Mouse (Mus musculus): ENCODE data around the gene Ano1. TPM values are rescaled to one million over a fixed set of nuclear protein-coding genes. Genes with fewer than 3 reads are reported as not detected.

Ano1 gene
- 11.7 and 13.0 TPM in 2 replicates for polyA plus RNA-seq (2015; fragmentation: Nextera tagmentation; extraction: Ambion mirVana)

GRCm38 (mm10) chr7:144751833-144752232, at the start of gene Ano1:
Gene Ano1 (minus strand): TSS chr7:144751974.
- H3K9me3 ChIP-seq: no peaks in the 10 kb centered on the region
- WGBS: 90% methylated on average over 9 of the region's 9 CpGs
- H3K27ac ChIP-seq: no peak within 1 kb of the TSS
- no peak for ATAC-seq (replicated peaks)
- no peaks in the 10 kb centered on the region for H3K27me3 ChIP-seq (replicated peaks)
- H3K4me2 ChIP-seq: no peak within 1 kb of the TSS
- no peaks in the 10 kb centered on the region for H3K36me3 ChIP-seq (replicated peaks)
- no peaks in the 10 kb centered on the region for H3K4me1 ChIP-seq
- no peak within 1 kb of the TSS for H3K4me3 ChIP-seq
- no peak within 1 kb of the TSS for H3K9ac ChIP-seq

- no peaks in the 10 kb centered on the region for H3K36me3 ChIP-seq (replicated peaks)
- H3K27ac ChIP-seq: no peak overlapping the region
- peaks cover 3% of the 10 kb centered on the region; the same call in 1 of the 2 replicates for H3K4me1 ChIP-seq
- 56% methylated on average over 1 of the region's 1 CpGs for WGBS
- ATAC-seq (replicated peaks): 0 out of 2 replicates have a peak, but pooled peaks have one; percentile 50
- no peaks in the 10 kb centered on the region for H3K9me3 ChIP-seq
- no peak overlapping the region for H3K4me2 ChIP-seq
- 0 out of 2 replicates have a peak, but pooled peaks cover 2% of the 10 kb centered on the region for H3K27me3 ChIP-seq (replicated peaks)
- H3K4me3 ChIP-seq: no peak overlapping the region
- no peak overlapping the region for H3K9ac ChIP-seq
Measured at GRCm38 (mm10) chr7:144798471-144798870, 46.7 kb upstream of the Ano1 start.

GRCm38 (mm10) chr7:144796986-144797735, 45.4 kb upstream of the Ano1 start:
- Histone ChIP-seq H3K27ac (no peak overlapping the region), H3K4me1 (peaks cover 3% of the 10 kb centered on the region; the same call in 1 of the 2 replicates), H3K36me3 (replicated peaks) (no peaks in the 10 kb centered on the region), H3K27me3 (replicated peaks) (no peaks in the 10 kb centered on the region), H3K9ac (no peak overlapping the region), H3K4me3 (no peak overlapping the region), H3K4me2 (no peak overlapping the region), H3K9me3 (no peaks in the 10 kb centered on the region)
- no peak for ATAC-seq (replicated peaks)
- WGBS: 48% methylated on average over 17 of the region's 17 CpGs

- no peaks in the 10 kb centered on the region for H3K27me3 ChIP-seq (replicated peaks)
- H3K27ac ChIP-seq: no peak overlapping the region
- 84% methylated on average over 9 of the region's 9 CpGs for WGBS
- no peak overlapping the region for H3K4me2 ChIP-seq
- no peak overlapping the region for H3K4me3 ChIP-seq
- H3K4me1 ChIP-seq: peaks cover 3% of the 10 kb centered on the region; the same call in 1 of the 2 replicates
- no peak for ATAC-seq (replicated peaks)
- no peak overlapping the region for H3K9ac ChIP-seq
- no peaks in the 10 kb centered on the region for H3K9me3 ChIP-seq
- H3K36me3 ChIP-seq (replicated peaks): no peaks in the 10 kb centered on the region
Measured at GRCm38 (mm10) chr7:144795976-144796474, 44.3 kb upstream of the Ano1 start.

GRCm38 (mm10) chr7:144793296-144793695, 41.5 kb upstream of the Ano1 start:
- Histone ChIP-seq H3K9ac (no peak overlapping the region), H3K36me3 (replicated peaks) (no peaks in the 10 kb centered on the region), H3K27me3 (replicated peaks) (no peaks in the 10 kb centered on the region), H3K4me1 (peaks cover 3% of the 10 kb centered on the region; the same call in 1 of the 2 replicates), H3K4me2 (no peak overlapping the region), H3K4me3 (no peak overlapping the region), H3K27ac (no peak overlapping the region), H3K9me3 (no peaks in the 10 kb centered on the region)
- WGBS: 87% methylated on average over 10 of the region's 10 CpGs
- no peak for ATAC-seq (replicated peaks)

GRCm38 (mm10) chr7:144791426-144791825, 39.7 kb upstream of the Ano1 start:
- 88% methylated on average over 7 of the region's 7 CpGs for WGBS
- no peak for ATAC-seq (replicated peaks)
- H3K9me3 ChIP-seq: no peaks in the 10 kb centered on the region

GRCm38 (mm10) chr7:144789601-144790556, 38.1 kb upstream of the Ano1 start:
- ATAC-seq (replicated peaks): no peak
- 46% methylated on average over 36 of the region's 36 CpGs for WGBS
- Histone ChIP-seq H3K9ac (no peak overlapping the region), H3K36me3 (replicated peaks) (no peaks in the 10 kb centered on the region), H3K9me3 (no peaks in the 10 kb centered on the region), H3K4me3 (peak overlapping the region; percentile 30), H3K27me3 (replicated peaks) (no peaks in the 10 kb centered on the region), H3K4me2 (peak overlapping the region; percentile 42), H3K4me1 (no peaks in the 10 kb centered on the region), H3K27ac (no peak overlapping the region)

More at GRCm38 (mm10) chr7:144791426-144791825, 39.7 kb upstream of the Ano1 start:
- no peak overlapping the region for H3K27ac ChIP-seq
- no peak overlapping the region for H3K9ac ChIP-seq
- H3K4me1 ChIP-seq: no peaks in the 10 kb centered on the region
- H3K4me3 ChIP-seq: no peak overlapping the region
- H3K4me2 ChIP-seq: no peak overlapping the region
- H3K36me3 ChIP-seq (replicated peaks): no peaks in the 10 kb centered on the region
- no peaks in the 10 kb centered on the region for H3K27me3 ChIP-seq (replicated peaks)

- H3K9me3 ChIP-seq: no peaks in the 10 kb centered on the region
- no peak overlapping the region for H3K4me3 ChIP-seq
- H3K27ac ChIP-seq: no peak overlapping the region
- H3K4me2 ChIP-seq: no peak overlapping the region
- H3K27me3 ChIP-seq (replicated peaks): no peaks in the 10 kb centered on the region
- WGBS: 50% methylated on average over 4 of the region's 4 CpGs
- no peaks in the 10 kb centered on the region for H3K4me1 ChIP-seq
- no peaks in the 10 kb centered on the region for H3K36me3 ChIP-seq (replicated peaks)
- H3K9ac ChIP-seq: no peak overlapping the region
- ATAC-seq (replicated peaks): no peak
Measured at GRCm38 (mm10) chr7:144788631-144789030, 36.9 kb upstream of the Ano1 start.

GRCm38 (mm10) chr7:144787501-144787900, 35.7 kb upstream of the Ano1 start:
- no peak for ATAC-seq (replicated peaks)
- H3K27me3 ChIP-seq (replicated peaks): no peaks in the 10 kb centered on the region
- no peaks in the 10 kb centered on the region for H3K9me3 ChIP-seq
- H3K4me2 ChIP-seq: no peak overlapping the region
- 91% methylated on average over 5 of the region's 5 CpGs for WGBS
- H3K9ac ChIP-seq: no peak overlapping the region
- no peak overlapping the region for H3K27ac ChIP-seq
- H3K4me1 ChIP-seq: no peaks in the 10 kb centered on the region
- H3K36me3 ChIP-seq (replicated peaks): no peaks in the 10 kb centered on the region
- H3K4me3 ChIP-seq: no peak overlapping the region

- H3K27ac ChIP-seq: no peak overlapping the region
- no peak overlapping the region for H3K4me2 ChIP-seq
- no peak for ATAC-seq (replicated peaks)
- H3K4me3 ChIP-seq: no peak overlapping the region
- no peaks in the 10 kb centered on the region for H3K9me3 ChIP-seq
- no peaks in the 10 kb centered on the region for H3K27me3 ChIP-seq (replicated peaks)
- H3K4me1 ChIP-seq: no peaks in the 10 kb centered on the region
- no peak overlapping the region for H3K9ac ChIP-seq
- H3K36me3 ChIP-seq (replicated peaks): no peaks in the 10 kb centered on the region
- 61% methylated on average over 3 of the region's 3 CpGs for WGBS
Measured at GRCm38 (mm10) chr7:144786571-144786970, 34.8 kb upstream of the Ano1 start.

GRCm38 (mm10) chr7:144784176-144784575, 32.4 kb upstream of the Ano1 start:
- no peak overlapping the region for H3K27ac ChIP-seq
- 75% methylated on average over 4 of the region's 4 CpGs for WGBS

GRCm38 (mm10) chr7:144782402-144782801, 30.6 kb upstream of the Ano1 start:
- H3K27me3 ChIP-seq (replicated peaks): no peaks in the 10 kb centered on the region
- no peak overlapping the region for H3K4me3 ChIP-seq
- H3K36me3 ChIP-seq (replicated peaks): no peaks in the 10 kb centered on the region
- H3K9me3 ChIP-seq: no peaks in the 10 kb centered on the region
- H3K9ac ChIP-seq: no peak overlapping the region
- WGBS: 80% methylated on average over 1 of the region's 1 CpGs
- ATAC-seq (replicated peaks): no peak
- no peaks in the 10 kb centered on the region for H3K4me1 ChIP-seq
- no peak overlapping the region for H3K27ac ChIP-seq
- no peak overlapping the region for H3K4me2 ChIP-seq

More at GRCm38 (mm10) chr7:144784176-144784575, 32.4 kb upstream of the Ano1 start:
- no peaks in the 10 kb centered on the region for H3K36me3 ChIP-seq (replicated peaks)
- H3K9ac ChIP-seq: no peak overlapping the region
- no peaks in the 10 kb centered on the region for H3K27me3 ChIP-seq (replicated peaks)
- no peaks in the 10 kb centered on the region for H3K9me3 ChIP-seq
- H3K4me2 ChIP-seq: no peak overlapping the region
- no peaks in the 10 kb centered on the region for H3K4me1 ChIP-seq
- no peak overlapping the region for H3K4me3 ChIP-seq
- ATAC-seq (replicated peaks): no peak

All from midbrain, embryonic 15.5 days (tissue).